Mouse (Mus musculus) MEL (cell line): Measurements from ENCODE around the gene Sorbs1. TPM values are rescaled to one million over a fixed set of nuclear protein-coding genes. Genes with fewer than 3 reads are reported as not detected.

Experiments used
- DNase-seq: peaks from one replicate; pipeline ENCODE4 v3.0.0; 2011; ENCODE audit warnings: low read depth, low spot score
- H3K27ac ChIP-seq: 2 replicates; pipeline ENCODE4 v1.5.1; 2012; ENCODE audit warnings: low read depth, mild to moderate bottlenecking, control low read depth, low read length, moderate library complexity; ENCODE audit not compliant: control insufficient read depth
- H3K27me3 ChIP-seq, 2 experiments: fragments of 150-350 bp in 1 of 2; sonication (generic) in 1 of 2; 2 replicates each; pipeline ENCODE4 v1.6.1; 2012; ENCODE audit warnings: low read length in 2 of 2, mild to moderate bottlenecking in 2 of 2, improper control_type of control experiment in 1 of 2, moderate library complexity in 1 of 2; ENCODE audit not compliant: insufficient read depth in 2 of 2, control insufficient read depth in 1 of 2
- H3K36me3 ChIP-seq, 2 experiments: 2 replicates each; pipeline ENCODE4 v1.6.1; 2012 to 2014; ENCODE audit warnings: low read length in 2 of 2, improper control_type of control experiment in 1 of 2, inconsistent platforms in 1 of 2, mild to moderate bottlenecking in 1 of 2; ENCODE audit not compliant: insufficient read depth in 2 of 2, control insufficient read depth in 1 of 2
- H3K4me1 ChIP-seq, 2 experiments: fragments of 150-350 bp in 1 of 2; sonication (generic) in 1 of 2; 2 replicates each; pipeline ENCODE4 v1.6.1; 2012; ENCODE audit warnings: low read length in 2 of 2, improper control_type of control experiment in 1 of 2, mild to moderate bottlenecking in 1 of 2; ENCODE audit not compliant: insufficient read depth in 2 of 2, control insufficient read depth in 1 of 2
- H3K4me3 ChIP-seq, 2 experiments: fragments of 150-350 bp in 1 of 2; sonication (generic) in 1 of 2; 2 replicates each; pipeline ENCODE4 v1.5.1; 2012; ENCODE audit warnings: low read depth in 2 of 2, low read length in 2 of 2, mild to moderate bottlenecking in 2 of 2, moderate library complexity in 2 of 2, control low read depth in 1 of 2, improper control_type of control experiment in 1 of 2; ENCODE audit not compliant: control insufficient read depth in 1 of 2, insufficient read depth in 1 of 2
- H3K79me2 ChIP-seq: 2 replicates; pipeline ENCODE4 v1.6.1; 2012; ENCODE audit warnings: mild to moderate bottlenecking, low read length, moderate library complexity; ENCODE audit not compliant: control insufficient read depth, poor library complexity, insufficient read depth
- H3K9ac ChIP-seq: 2 replicates; pipeline ENCODE4 v1.6.1; 2012; ENCODE audit warnings: low read depth, mild to moderate bottlenecking, control low read depth, low read length, moderate library complexity; ENCODE audit not compliant: control insufficient read depth, poor library complexity, severe bottlenecking
- H3K9me3 ChIP-seq: fragments of 150-350 bp; sonication (generic); replicated peaks from 2 replicates; pipeline ENCODE4 v1.6.1; 2012; ENCODE audit warnings: mild to moderate bottlenecking, low read length, improper control_type of control experiment, moderate library complexity; ENCODE audit not compliant: insufficient read depth
- BHLHE40 ChIP-seq: IDR thresholded peaks from 2 replicates; pipeline ENCODE4 v1.6.1; 2012; ENCODE audit warnings: low read depth, mild to moderate bottlenecking, inconsistent platforms, low read length, improper control_type of control experiment, borderline replicate concordance
- CHD1 ChIP-seq: IDR thresholded peaks from 2 replicates; pipeline ENCODE4 v1.6.1; 2012; ENCODE audit warnings: low read depth, mild to moderate bottlenecking, inconsistent platforms, low read length, improper control_type of control experiment
- E2F4 ChIP-seq: IDR thresholded peaks from 2 replicates; pipeline ENCODE4 v1.6.1; 2011; ENCODE audit warnings: low read depth, low read length, improper control_type of control experiment, borderline replicate concordance
- EP300 ChIP-seq, 2 experiments: IDR thresholded peaks; 2 replicates each; pipeline ENCODE4 v1.6.1; 2011; ENCODE audit warnings: improper control_type of control experiment in 2 of 2, low read length in 2 of 2, low read depth in 1 of 2, mild to moderate bottlenecking in 1 of 2
- ETS1 ChIP-seq: IDR thresholded peaks from 2 replicates; pipeline ENCODE4 v1.6.1; 2012; ENCODE audit warnings: low read depth, mild to moderate bottlenecking, inconsistent platforms, low read length, improper control_type of control experiment, moderate library complexity
- GABPA ChIP-seq: IDR thresholded peaks from 2 replicates; pipeline ENCODE4 v1.6.1; 2012; ENCODE audit warnings: low read depth, mild to moderate bottlenecking, inconsistent platforms, low read length, improper control_type of control experiment, moderate library complexity
- HCFC1 ChIP-seq: IDR thresholded peaks from 2 replicates; pipeline ENCODE4 v1.6.1; 2012; ENCODE audit warnings: low read depth, mild to moderate bottlenecking, inconsistent platforms, low read length, improper control_type of control experiment, moderate library complexity
- MAFK ChIP-seq: IDR thresholded peaks from 2 replicates; pipeline ENCODE4 v1.6.1; 2011; ENCODE audit warnings: low read depth, mild to moderate bottlenecking, low read length, improper control_type of control experiment, borderline replicate concordance
- MAX ChIP-seq: IDR thresholded peaks from 2 replicates; pipeline ENCODE4 v1.6.1; 2011; ENCODE audit warnings: low read length, improper control_type of control experiment
- MAZ ChIP-seq: IDR thresholded peaks from 2 replicates; pipeline ENCODE4 v1.6.1; 2012; ENCODE audit warnings: low read depth, mild to moderate bottlenecking, inconsistent platforms, low read length, improper control_type of control experiment
- MXI1 ChIP-seq: IDR thresholded peaks from 2 replicates; pipeline ENCODE4 v1.6.1; 2011; ENCODE audit warnings: mild to moderate bottlenecking, low read depth, low read length, improper control_type of control experiment
- MYB ChIP-seq: IDR thresholded peaks from 2 replicates; pipeline ENCODE4 v1.6.1; 2011; ENCODE audit warnings: mild to moderate bottlenecking, low read depth, low read length, improper control_type of control experiment
- SIN3A ChIP-seq: IDR thresholded peaks from 2 replicates; pipeline ENCODE4 v1.6.1; 2012; ENCODE audit warnings: low read length, improper control_type of control experiment, inconsistent platforms
- SMC3 ChIP-seq: IDR thresholded peaks from 2 replicates; pipeline ENCODE4 v1.6.1; 2011; ENCODE audit warnings: low read depth, low read length, improper control_type of control experiment
- TAL1 ChIP-seq: IDR thresholded peaks from 2 replicates; pipeline ENCODE4 v1.6.1; 2012; ENCODE audit warnings: mild to moderate bottlenecking, inconsistent platforms, low read length, moderate library complexity, mixed read lengths
- TBP ChIP-seq: IDR thresholded peaks from 2 replicates; pipeline ENCODE4 v1.8.0; 2011; ENCODE audit warnings: low read depth, low read length, improper control_type of control experiment
- TCF12 ChIP-seq: IDR thresholded peaks from 2 replicates; pipeline ENCODE4 v1.6.1; 2014; ENCODE audit warnings: low read depth, mild to moderate bottlenecking, inconsistent platforms, low read length, improper control_type of control experiment, moderate library complexity
- USF1 ChIP-seq: IDR thresholded peaks from 2 replicates; pipeline ENCODE4 v1.6.1; 2014; ENCODE audit warnings: low read depth, mild to moderate bottlenecking, inconsistent platforms, low read length, improper control_type of control experiment, moderate library complexity
- ZC3H11A ChIP-seq: IDR thresholded peaks from 2 replicates; pipeline ENCODE4 v1.6.1; 2012; ENCODE audit warnings: low read depth, mild to moderate bottlenecking, inconsistent platforms, low read length, improper control_type of control experiment
- ZKSCAN1 ChIP-seq: IDR thresholded peaks from 2 replicates; pipeline ENCODE4 v1.6.1; 2012; ENCODE audit warnings: low read depth, mild to moderate bottlenecking, inconsistent platforms, low read length, improper control_type of control experiment, moderate library complexity
- ZMIZ1 ChIP-seq: IDR thresholded peaks from 2 replicates; pipeline ENCODE4 v1.6.1; 2012; ENCODE audit warnings: low read depth, mild to moderate bottlenecking, inconsistent platforms, low read length, improper control_type of control experiment, moderate library complexity
- polyA plus RNA-seq, 2 experiments: library from polyadenylated mRNA; stranded (reverse) in 1 of 2; unstranded in 1 of 2; fragments of >175 nt in 1 of 2; fragments of >200 nt in 1 of 2; gene quantifications; 2 replicates each; pipeline versions ENCODE4 v1.2.1 to v1.2.4; 2012; ENCODE audit warnings: low replicate concordance in 2 of 2, low read depth in 1 of 2; ENCODE audit not compliant: insufficient read length in 2 of 2, insufficient read depth in 1 of 2, missing spikeins in 1 of 2
- total RNA-seq: library from RNA; depleted of rRNA; stranded (reverse); fragments of 300-350 nt; gene quantifications from 2 replicates; pipeline ENCODE4 v1.2.3, GENCODE M21; 2012

Sorbs1 gene
- total and polyA plus RNA-seq, 3 experiments, result 1.3 to 5.3 TPM; not detected in 1

- H3K9ac ChIP-seq, result no peak overlapping the region
- H3K9me3 ChIP-seq, result no peaks in the 10 kb centered on the region
- TF ChIP-seq ETS1 (no peak), USF1 (no peak), MYB (no peak), MAFK (no peak), ZC3H11A (no peak), EP300 (IDR thresholded peaks at IDR 0.05; ENCODE audit: low read depth in 1 of 2, low read length in 2 of 2) (no peak), MAZ (no peak), GABPA (no peak), E2F4 (no peak), TCF12 (no peak), MXI1 (no peak)
Observed at GRCm38 (mm10) chr19:40267380-40267779, 246.2 kb downstream of the Sorbs1 start.

GRCm38 (mm10) chr19:40259485-40259884, 254.1 kb downstream of the Sorbs1 start:
- Histone ChIP-seq H3K27ac (no peak overlapping the region), H3K4me3 (no peak overlapping the region), H3K27me3 (no peaks in the 10 kb centered on the region; a peak in 1 of 4 replicates), H3K4me1 (no peaks in the 10 kb centered on the region), H3K9me3 (no peaks in the 10 kb centered on the region), H3K79me2 (no peaks in the 10 kb centered on the region), H3K36me3 (no peaks in the 10 kb centered on the region), H3K9ac (no peak overlapping the region)
- no peak for DNase-seq
- TF ChIP-seq ZKSCAN1 (no peak), SMC3 (no peak), TAL1 (no peak), TBP (no peak), BHLHE40 (no peak), MAFK (no peak), MAX (no peak), CHD1 (no peak), HCFC1 (no peak), MAZ (no peak), EP300 (IDR thresholded peaks at IDR 0.05; ENCODE audit: low read depth in 1 of 2, low read length in 2 of 2) (no peak), ETS1 (no peak), ZC3H11A (no peak), E2F4 (no peak), ZMIZ1 (no peak), SIN3A (no peak)

More at GRCm38 (mm10) chr19:40267380-40267779, 246.2 kb downstream of the Sorbs1 start:
- Histone ChIP-seq H3K27me3 (no peaks in the 10 kb centered on the region; a peak in 1 of 4 replicates), H3K36me3 (no peaks in the 10 kb centered on the region), H3K4me1 (no peaks in the 10 kb centered on the region), H3K4me3 (no peak overlapping the region), H3K79me2 (no peaks in the 10 kb centered on the region), H3K27ac (no peak overlapping the region)
- peak; percentile 47 for DNase-seq
